Mouse (Mus musculus) erythroblast, embryonic 14.5 days (primary cell): ENCODE results near the gene Rab3a. TPM values are rescaled to one million over a fixed set of nuclear protein-coding genes. Genes with fewer than 3 reads are reported as not detected.

ENCODE experiments used
- H3K27me3 ChIP-seq: 2 replicates; pipeline ENCODE4 v1.6.1; 2012; ENCODE audit warnings: inconsistent platforms; ENCODE audit not compliant: control insufficient read depth
- H3K36me3 ChIP-seq: 2 replicates; pipeline ENCODE4 v1.6.1; 2012; ENCODE audit warnings: mild to moderate bottlenecking, inconsistent platforms; ENCODE audit not compliant: control insufficient read depth
- H3K4me1 ChIP-seq: 2 replicates; pipeline ENCODE4 v1.6.1; 2012; ENCODE audit warnings: inconsistent platforms; ENCODE audit not compliant: control insufficient read depth
- H3K4me3 ChIP-seq: replicated peaks from 2 replicates; pipeline ENCODE3; 2012; ENCODE audit warnings: moderate library complexity, mild to moderate bottlenecking, inconsistent platforms
- H3K9me3 ChIP-seq: 2 replicates; pipeline ENCODE4 v1.6.1; 2012; ENCODE audit warnings: low read length, inconsistent platforms, mixed read lengths; ENCODE audit not compliant: control insufficient read depth
- GATA1 ChIP-seq: IDR thresholded peaks from 2 replicates; pipeline ENCODE4 v1.6.1; 2012; ENCODE audit warnings: low read length, inconsistent platforms, mixed read lengths
- TAL1 ChIP-seq: IDR thresholded peaks from 3 replicates; pipeline ENCODE4 v1.6.1; 2012; ENCODE audit warnings: low read length, inconsistent platforms, mixed read lengths
- polyA plus RNA-seq: library from polyadenylated mRNA; stranded (reverse); fragments of >175 nt; gene quantifications from 2 replicates; pipeline ENCODE4 v1.2.3, GENCODE M21; 2012

Gene Rab3a
- polyA plus RNA-seq, 1 experiment = 0.30 TPM

- peaks cover 71% of the 10 kb centered on the region for H3K4me1 ChIP-seq
- H3K9me3 ChIP-seq = no peaks in the 10 kb centered on the region
- no peak for TF ChIP-seq GATA1
- no peak for TF ChIP-seq TAL1
- H3K36me3 ChIP-seq = peaks cover 58% of the 10 kb centered on the region
- no peak overlapping the region for H3K4me3 ChIP-seq
- H3K27me3 ChIP-seq = no peaks in the 10 kb centered on the region
Measured at GRCm38 (mm10) chr8:70769359-70769758, 14.9 kb downstream of the Rab3a start.

- peaks cover 70% of the 10 kb centered on the region for H3K4me1 ChIP-seq
- peaks cover 58% of the 10 kb centered on the region for H3K36me3 ChIP-seq
- TF ChIP-seq TAL1 = no peak
- no peak for TF ChIP-seq GATA1
- no peak overlapping the region for H3K4me3 ChIP-seq
- H3K27me3 ChIP-seq = no peaks in the 10 kb centered on the region
- no peaks in the 10 kb centered on the region for H3K9me3 ChIP-seq
Measured at GRCm38 (mm10) chr8:70769858-70770257, 15.4 kb downstream of the Rab3a start.

GRCm38 (mm10) chr8:70770748-70771147 lies 16.3 kb downstream of the Rab3a start:
- H3K9me3 ChIP-seq = no peaks in the 10 kb centered on the region
- H3K27me3 ChIP-seq = no peaks in the 10 kb centered on the region
- TF ChIP-seq TAL1 (no peak), GATA1 (no peak)
- peaks cover 61% of the 10 kb centered on the region for H3K36me3 ChIP-seq
- H3K4me1 ChIP-seq = peaks cover 70% of the 10 kb centered on the region
- no peak overlapping the region for H3K4me3 ChIP-seq

GRCm38 (mm10) chr8:70771217-70771616 lies 16.7 kb downstream of the Rab3a start:
- Histone ChIP-seq H3K4me3 (no peak overlapping the region), H3K36me3 (peaks cover 61% of the 10 kb centered on the region), H3K9me3 (no peaks in the 10 kb centered on the region), H3K27me3 (no peaks in the 10 kb centered on the region), H3K4me1 (peaks cover 70% of the 10 kb centered on the region)
- TF ChIP-seq GATA1 (no peak), TAL1 (no peak)

- Histone ChIP-seq H3K4me3 (no peak overlapping the region), H3K9me3 (no peaks in the 10 kb centered on the region), H3K4me1 (peaks cover 69% of the 10 kb centered on the region), H3K36me3 (peaks cover 61% of the 10 kb centered on the region), H3K27me3 (no peaks in the 10 kb centered on the region)
- no peak for TF ChIP-seq TAL1
- TF ChIP-seq GATA1 = no peak
Measured at GRCm38 (mm10) chr8:70772075-70772474, 17.6 kb downstream of the Rab3a start.

- TF ChIP-seq GATA1 (no peak), TAL1 (no peak)
- Histone ChIP-seq H3K4me3 (no peak overlapping the region), H3K27me3 (no peaks in the 10 kb centered on the region), H3K4me1 (peaks cover 69% of the 10 kb centered on the region), H3K36me3 (peaks cover 58% of the 10 kb centered on the region), H3K9me3 (no peaks in the 10 kb centered on the region)
Measured at GRCm38 (mm10) chr8:70772890-70773289, 18.4 kb downstream of the Rab3a start.

- Histone ChIP-seq H3K36me3 (peaks cover 57% of the 10 kb centered on the region), H3K4me1 (peaks cover 71% of the 10 kb centered on the region), H3K27me3 (no peaks in the 10 kb centered on the region), H3K4me3 (no peak overlapping the region), H3K9me3 (no peaks in the 10 kb centered on the region)
- no peak for TF ChIP-seq GATA1
- TF ChIP-seq TAL1 = no peak
Measured at GRCm38 (mm10) chr8:70773410-70773809, 18.9 kb downstream of the Rab3a start.

GRCm38 (mm10) chr8:70773833-70774232 lies 19.4 kb downstream of the Rab3a start:
- H3K36me3 ChIP-seq = peaks cover 57% of the 10 kb centered on the region
- no peaks in the 10 kb centered on the region for H3K9me3 ChIP-seq
- no peak for TF ChIP-seq GATA1
- no peak for TF ChIP-seq TAL1
- H3K4me3 ChIP-seq = no peak overlapping the region
- H3K27me3 ChIP-seq = no peaks in the 10 kb centered on the region
- peaks cover 70% of the 10 kb centered on the region for H3K4me1 ChIP-seq

GRCm38 (mm10) chr8:70774740-70775139 lies 20.3 kb downstream of the Rab3a start:
- no peaks in the 10 kb centered on the region for H3K9me3 ChIP-seq
- H3K4me3 ChIP-seq = no peak overlapping the region
- peaks cover 67% of the 10 kb centered on the region for H3K4me1 ChIP-seq
- H3K36me3 ChIP-seq = peaks cover 59% of the 10 kb centered on the region
- no peak for TF ChIP-seq TAL1
- TF ChIP-seq GATA1 = no peak
- no peaks in the 10 kb centered on the region for H3K27me3 ChIP-seq

GRCm38 (mm10) chr8:70775227-70775626 lies 20.7 kb downstream of the Rab3a start:
- Histone ChIP-seq H3K4me3 (no peak overlapping the region), H3K4me1 (peaks cover 69% of the 10 kb centered on the region), H3K9me3 (no peaks in the 10 kb centered on the region), H3K36me3 (peaks cover 60% of the 10 kb centered on the region), H3K27me3 (no peaks in the 10 kb centered on the region)
- no peak for TF ChIP-seq TAL1
- no peak for TF ChIP-seq GATA1
